Mouse (Mus musculus): Measurements from ENCODE around the gene Slc24a3. TPM values are rescaled to one million over a fixed set of nuclear protein-coding genes. Genes with fewer than 3 reads are reported as not detected.

Gene Slc24a3
- polyA plus RNA-seq, 1 experiment from 2014 or later: 2.5 TPM

- Histone ChIP-seq H3K9ac (no peak overlapping the region), H3K4me1 (no peaks in the 10 kb centered on the region), H3K27ac (no peak overlapping the region), H3K4me2 (no peak overlapping the region), H3K9me3 (no peaks in the 10 kb centered on the region), H3K4me3 (replicated peaks) (no peak overlapping the region), H3K27me3 (no peaks in the 10 kb centered on the region), H3K36me3 (replicated peaks) (no peaks in the 10 kb centered on the region)
- no peak for ATAC-seq (ENCODE audit: low FRiP score)
- WGBS: 90% methylated on average over 1 of the region's 1 CpGs
Observed at GRCm38 (mm10) chr2:145260574-145260973, 93.0 kb downstream of the Slc24a3 start.

- Histone ChIP-seq H3K27me3 (no peaks in the 10 kb centered on the region), H3K4me2 (no peak overlapping the region), H3K4me1 (no peaks in the 10 kb centered on the region), H3K27ac (no peak overlapping the region), H3K9ac (no peak overlapping the region), H3K9me3 (no peaks in the 10 kb centered on the region), H3K4me3 (replicated peaks) (no peak overlapping the region), H3K36me3 (replicated peaks) (no peaks in the 10 kb centered on the region)
- ATAC-seq (ENCODE audit: low FRiP score): no peak
- WGBS: 83% methylated on average over 1 of the region's 1 CpGs
Observed at GRCm38 (mm10) chr2:145262153-145262552, 94.6 kb downstream of the Slc24a3 start.

GRCm38 (mm10) chr2:145266723-145267122, 99.2 kb downstream of the Slc24a3 start:
- no peaks in the 10 kb centered on the region for H3K36me3 ChIP-seq (replicated peaks)
- no peaks in the 10 kb centered on the region for H3K27me3 ChIP-seq
- no peaks in the 10 kb centered on the region for H3K4me1 ChIP-seq
- no peak overlapping the region for H3K27ac ChIP-seq
- WGBS: 68% methylated on average over 1 of the region's 1 CpGs
- ATAC-seq (ENCODE audit: low FRiP score): no peak
- no peak overlapping the region for H3K4me2 ChIP-seq
- no peak overlapping the region for H3K9ac ChIP-seq
- H3K4me3 ChIP-seq (replicated peaks): no peak overlapping the region
- no peaks in the 10 kb centered on the region for H3K9me3 ChIP-seq

- Histone ChIP-seq H3K4me1 (no peaks in the 10 kb centered on the region), H3K4me2 (no peak overlapping the region), H3K9ac (no peak overlapping the region), H3K27me3 (no peaks in the 10 kb centered on the region), H3K27ac (no peak overlapping the region), H3K36me3 (replicated peaks) (no peaks in the 10 kb centered on the region), H3K9me3 (no peaks in the 10 kb centered on the region), H3K4me3 (replicated peaks) (no peak overlapping the region)
- ATAC-seq (ENCODE audit: low FRiP score): no peak
Observed at GRCm38 (mm10) chr2:145268971-145269370, 101.4 kb downstream of the Slc24a3 start.

GRCm38 (mm10) chr2:145269410-145269809, 101.9 kb downstream of the Slc24a3 start:
- no peaks in the 10 kb centered on the region for H3K9me3 ChIP-seq
- no peak overlapping the region for H3K4me2 ChIP-seq

GRCm38 (mm10) chr2:145274016-145274677, 106.6 kb downstream of the Slc24a3 start:
- no peaks in the 10 kb centered on the region for H3K36me3 ChIP-seq (replicated peaks)
- H3K9ac ChIP-seq: no peak overlapping the region
- ATAC-seq (ENCODE audit: low FRiP score): no peak
- H3K27ac ChIP-seq: no peak overlapping the region
- H3K9me3 ChIP-seq: no peaks in the 10 kb centered on the region
- WGBS: 95% methylated on average over 9 of the region's 9 CpGs
- no peaks in the 10 kb centered on the region for H3K4me1 ChIP-seq
- H3K4me2 ChIP-seq: no peak overlapping the region
- H3K4me3 ChIP-seq (replicated peaks): no peak overlapping the region
- H3K27me3 ChIP-seq: no peaks in the 10 kb centered on the region

More at GRCm38 (mm10) chr2:145269410-145269809, 101.9 kb downstream of the Slc24a3 start:
- ATAC-seq (ENCODE audit: low FRiP score): no peak
- Histone ChIP-seq H3K27ac (no peak overlapping the region), H3K27me3 (no peaks in the 10 kb centered on the region), H3K36me3 (replicated peaks) (no peaks in the 10 kb centered on the region), H3K4me1 (no peaks in the 10 kb centered on the region), H3K9ac (no peak overlapping the region), H3K4me3 (replicated peaks) (no peak overlapping the region)
- 81% methylated on average over 4 of the region's 4 CpGs for WGBS

- no peaks in the 10 kb centered on the region for H3K9me3 ChIP-seq
- H3K4me3 ChIP-seq (replicated peaks): no peak overlapping the region
- 92% methylated on average over 1 of the region's 1 CpGs for WGBS
- no peak overlapping the region for H3K27ac ChIP-seq
- no peaks in the 10 kb centered on the region for H3K27me3 ChIP-seq
- no peaks in the 10 kb centered on the region for H3K36me3 ChIP-seq (replicated peaks)
- ATAC-seq (ENCODE audit: low FRiP score): no peak
- H3K9ac ChIP-seq: no peak overlapping the region
- H3K4me2 ChIP-seq: no peak overlapping the region
- H3K4me1 ChIP-seq: no peaks in the 10 kb centered on the region
Observed at GRCm38 (mm10) chr2:145279336-145279735, 111.8 kb downstream of the Slc24a3 start.

- no peak for ATAC-seq (ENCODE audit: low FRiP score)
- no peaks in the 10 kb centered on the region for H3K9me3 ChIP-seq
- no peak overlapping the region for H3K4me3 ChIP-seq (replicated peaks)
- H3K4me2 ChIP-seq: no peak overlapping the region
- H3K27me3 ChIP-seq: no peaks in the 10 kb centered on the region
- H3K27ac ChIP-seq: no peak overlapping the region
- H3K4me1 ChIP-seq: no peaks in the 10 kb centered on the region
- WGBS: 65% methylated on average over 2 of the region's 2 CpGs
- no peaks in the 10 kb centered on the region for H3K36me3 ChIP-seq (replicated peaks)
- no peak overlapping the region for H3K9ac ChIP-seq
Observed at GRCm38 (mm10) chr2:145283746-145284145, 116.2 kb downstream of the Slc24a3 start.

GRCm38 (mm10) chr2:145288501-145288900, 120.9 kb downstream of the Slc24a3 start:
- H3K4me1 ChIP-seq: no peaks in the 10 kb centered on the region
- no peak overlapping the region for H3K9ac ChIP-seq
- ATAC-seq (ENCODE audit: low FRiP score): no peak
- H3K27ac ChIP-seq: no peak overlapping the region
- H3K9me3 ChIP-seq: no peaks in the 10 kb centered on the region
- no peaks in the 10 kb centered on the region for H3K27me3 ChIP-seq
- H3K4me3 ChIP-seq (replicated peaks): no peak overlapping the region
- H3K36me3 ChIP-seq (replicated peaks): no peaks in the 10 kb centered on the region
- WGBS: 57% methylated on average over 1 of the region's 1 CpGs
- no peak overlapping the region for H3K4me2 ChIP-seq

GRCm38 (mm10) chr2:145291473-145291872, 123.9 kb downstream of the Slc24a3 start:
- H3K9ac ChIP-seq: no peak overlapping the region
- H3K9me3 ChIP-seq: no peaks in the 10 kb centered on the region
- H3K4me1 ChIP-seq: no peaks in the 10 kb centered on the region
- no peak for ATAC-seq (ENCODE audit: low FRiP score)
- 37% methylated on average over 2 of the region's 2 CpGs for WGBS
- H3K4me2 ChIP-seq: no peak overlapping the region
- H3K27ac ChIP-seq: no peak overlapping the region
- no peaks in the 10 kb centered on the region for H3K27me3 ChIP-seq
- no peak overlapping the region for H3K4me3 ChIP-seq (replicated peaks)
- H3K36me3 ChIP-seq (replicated peaks): no peaks in the 10 kb centered on the region

- Histone ChIP-seq H3K27me3 (no peaks in the 10 kb centered on the region), H3K4me3 (replicated peaks) (no peak overlapping the region), H3K4me2 (no peak overlapping the region), H3K9me3 (no peaks in the 10 kb centered on the region), H3K9ac (no peak overlapping the region), H3K27ac (no peak overlapping the region), H3K36me3 (replicated peaks) (no peaks in the 10 kb centered on the region), H3K4me1 (no peaks in the 10 kb centered on the region)
- 94% methylated on average over 1 of the region's 1 CpGs for WGBS
- ATAC-seq (ENCODE audit: low FRiP score): no peak
Observed at GRCm38 (mm10) chr2:145292196-145292595, 124.6 kb downstream of the Slc24a3 start.

GRCm38 (mm10) chr2:145292816-145293215, 125.3 kb downstream of the Slc24a3 start:
- H3K27ac ChIP-seq: no peak overlapping the region
- ATAC-seq (ENCODE audit: low FRiP score): no peak
- 64% methylated on average over 1 of the region's 1 CpGs for WGBS

GRCm38 (mm10) chr2:145296906-145297305, 129.4 kb downstream of the Slc24a3 start:
- Histone ChIP-seq H3K27ac (no peak overlapping the region), H3K9ac (no peak overlapping the region), H3K9me3 (no peaks in the 10 kb centered on the region), H3K4me1 (no peaks in the 10 kb centered on the region), H3K4me3 (replicated peaks) (no peak overlapping the region), H3K36me3 (replicated peaks) (no peaks in the 10 kb centered on the region), H3K27me3 (no peaks in the 10 kb centered on the region), H3K4me2 (no peak overlapping the region)
- 87% methylated on average over 1 of the region's 1 CpGs for WGBS
- no peak for ATAC-seq (ENCODE audit: low FRiP score)

More at GRCm38 (mm10) chr2:145292816-145293215, 125.3 kb downstream of the Slc24a3 start:
- Histone ChIP-seq H3K36me3 (replicated peaks) (no peaks in the 10 kb centered on the region), H3K27me3 (no peaks in the 10 kb centered on the region), H3K4me1 (no peaks in the 10 kb centered on the region), H3K9ac (no peak overlapping the region), H3K4me3 (replicated peaks) (no peak overlapping the region), H3K9me3 (no peaks in the 10 kb centered on the region), H3K4me2 (no peak overlapping the region)

Data from forebrain, embryonic 12.5 days (tissue).